Mouse (Mus musculus): ENCODE measurements around the gene Top2a.

DNA sequence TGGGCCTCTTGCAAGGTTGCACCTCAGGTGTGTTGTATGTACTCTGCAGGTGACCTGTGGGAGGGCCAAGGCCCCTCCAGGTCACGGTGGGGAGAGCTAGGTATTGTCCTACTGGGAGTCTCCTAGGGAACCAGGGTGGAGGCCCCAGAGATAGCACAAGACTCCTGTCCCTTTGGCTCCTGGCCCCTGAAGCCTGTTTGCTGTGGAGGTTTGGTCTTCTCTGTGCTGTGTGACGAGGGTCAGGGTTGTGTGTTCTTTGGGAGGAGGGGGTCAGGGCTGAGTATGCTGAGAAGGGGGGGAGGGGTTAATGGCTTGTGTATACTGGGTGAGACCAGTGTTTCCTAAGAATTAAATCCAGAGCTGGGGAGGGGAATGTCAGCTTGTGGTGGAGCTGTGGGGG is 70.6 kb downstream of the Top2a start:
- TF ChIP-seq TAL1 (IDR thresholded peaks at IDR 0.05; ENCODE audit: low read length) = no peak
- no peak for TF ChIP-seq GATA1 (IDR thresholded peaks at IDR 0.05; ENCODE audit: low read length)
